Mouse (Mus musculus): ENCODE measurements around the gene Lypla2.
A peak's percentile ranks its signal among the peaks of the same experiment; 100 is the strongest.

Lypla2 gene

DNA sequence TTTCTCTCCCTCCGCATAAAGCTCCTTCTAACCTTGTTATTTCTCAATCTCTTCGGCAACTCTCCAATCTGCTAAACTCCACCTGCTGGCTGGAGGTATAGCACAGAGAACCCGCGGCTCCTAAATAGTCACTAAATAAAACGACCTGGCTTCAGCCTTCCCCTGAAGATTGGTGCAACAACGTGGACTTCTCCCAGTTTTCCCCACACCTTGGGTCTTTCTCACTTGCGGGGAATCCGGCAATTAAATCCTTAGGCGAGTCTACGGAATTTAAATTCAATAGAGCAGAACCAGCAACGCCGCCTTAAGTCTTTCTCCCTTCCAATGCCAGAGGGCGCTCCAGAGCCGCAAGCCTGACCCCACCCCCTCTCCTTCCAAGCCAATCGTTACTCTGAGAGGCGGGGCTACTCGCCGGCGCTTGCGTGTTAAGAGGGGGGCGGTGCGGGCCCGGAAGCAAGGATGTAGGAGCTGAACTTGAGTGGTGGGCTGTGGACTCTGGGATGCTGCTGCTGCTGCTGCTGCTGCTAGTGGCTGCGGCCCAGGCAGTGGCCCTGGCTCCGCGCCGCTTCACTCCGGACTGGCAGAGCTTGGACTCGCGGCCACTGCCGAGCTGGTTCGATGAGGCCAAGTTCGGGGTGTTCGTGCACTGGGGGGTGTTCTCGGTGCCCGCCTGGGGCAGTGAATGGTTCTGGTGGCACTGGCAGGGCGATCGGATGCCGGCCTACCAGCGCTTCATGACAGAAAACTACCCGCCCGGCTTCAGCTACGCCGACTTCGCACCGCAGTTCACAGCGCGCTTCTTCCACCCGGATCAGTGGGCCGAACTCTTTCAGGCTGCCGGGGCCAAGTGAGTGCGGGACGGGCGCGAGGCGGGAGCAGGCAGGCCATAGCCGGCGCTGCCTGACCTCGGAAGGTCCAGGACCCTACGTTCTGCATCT lies 51.9 kb downstream of the Lypla2 start, which contains the start of gene Fuca1:
TSS of gene Fuca1 (plus strand) at position 432 of the 938 bp plus-strand sequence.
- peak; percentile 97 for DNase-seq (ENCODE audit: low spot score)

DNA sequence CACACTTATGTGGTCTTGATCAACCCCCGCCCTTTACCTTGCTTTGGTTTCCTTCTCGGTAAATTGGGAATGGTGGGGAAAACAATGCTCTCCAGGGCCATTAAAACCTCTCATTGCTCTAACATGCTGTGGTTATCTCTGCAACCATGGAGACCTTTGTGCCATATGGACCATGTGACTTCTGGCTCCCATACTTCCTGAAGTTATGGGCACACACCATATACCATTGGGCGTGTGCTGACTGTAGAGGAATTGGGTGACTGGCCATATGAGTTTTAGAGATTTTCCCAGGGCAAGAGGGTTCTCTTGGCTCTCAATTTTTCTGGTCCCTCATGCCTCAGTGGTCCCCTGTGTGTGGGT lies 53.2 kb downstream of the Lypla2 start:
- no peak for DNase-seq (ENCODE audit: low spot score)

DNA sequence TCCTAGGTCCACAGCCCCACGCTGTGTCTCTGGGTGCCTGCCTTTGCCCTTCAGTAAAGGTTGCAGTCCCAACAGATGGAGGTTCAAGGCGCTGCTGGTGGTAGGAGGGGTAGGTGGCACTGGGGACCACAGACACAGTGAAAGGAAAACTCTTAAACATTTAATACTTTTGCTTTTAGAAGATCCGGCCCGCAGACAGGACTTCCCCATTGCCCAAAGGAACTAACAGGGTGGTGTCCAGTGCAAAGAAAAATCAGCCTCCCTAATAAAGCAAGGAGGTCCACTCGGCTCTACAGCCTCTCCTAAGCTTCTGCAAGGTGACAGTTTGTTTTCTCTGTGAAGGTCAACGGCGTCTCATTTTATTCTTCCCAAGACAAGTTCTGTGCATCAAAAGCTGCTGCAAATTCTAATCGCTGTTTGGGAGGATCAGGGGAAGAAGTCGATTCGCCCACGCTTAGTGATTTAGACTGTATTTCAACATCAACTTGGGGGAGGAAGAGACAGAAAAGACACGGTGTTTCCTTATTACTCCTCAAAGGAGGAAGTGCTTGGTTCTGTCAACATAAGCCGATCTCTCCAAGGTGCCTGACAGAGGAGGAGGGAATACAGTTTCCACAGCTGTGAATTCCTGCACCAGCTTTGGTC lies 53.7 kb downstream of the Lypla2 start:
- no peak for DNase-seq (ENCODE audit: low spot score)
